Mouse (Mus musculus) macrophage (primary cell): ENCODE results near the gene Adamts18. TPM values are rescaled to one million over a fixed set of nuclear protein-coding genes. Genes with fewer than 3 reads are reported as not detected.

Source experiments
- H3K27ac ChIP-seq: fragments of 350-480 bp; formaldehyde crosslinking; 2 replicates; pipeline ENCODE4 v1.9.0; 2021
- H3K36me3 ChIP-seq: fragments of 350-480 bp; formaldehyde crosslinking; 2 replicates; pipeline ENCODE4 v1.9.0; 2021; ENCODE audit errors: inconsistent target
- H3K4me3 ChIP-seq: fragments of 350-480 bp; formaldehyde crosslinking; 2 replicates; pipeline ENCODE4 v1.9.0; 2021; ENCODE audit errors: inconsistent target
- H3K79me2 ChIP-seq: fragments of 350-480 bp; formaldehyde crosslinking; 2 replicates; pipeline ENCODE4 v1.9.0; 2021; ENCODE audit errors: inconsistent target
- WGBS: methylation state at CpG from one replicate; pipeline ENCODE4 v1.1.7; 2026; ENCODE audit warnings: inconsistent platforms; ENCODE audit not compliant: missing documents; 5-methylcytosine and 5-hydroxymethylcytosine counted together
- polyA plus RNA-seq: library from polyadenylated mRNA; stranded (reverse); fragments of 250-400 nt; gene quantifications from 3 replicates; pipeline ENCODE4 v1.2.4, GENCODE M21; 2018; ENCODE audit warnings: inconsistent platforms

Adamts18 gene
- polyA plus RNA-seq, 1 experiment from 2014 or later, result not detected

DNA sequence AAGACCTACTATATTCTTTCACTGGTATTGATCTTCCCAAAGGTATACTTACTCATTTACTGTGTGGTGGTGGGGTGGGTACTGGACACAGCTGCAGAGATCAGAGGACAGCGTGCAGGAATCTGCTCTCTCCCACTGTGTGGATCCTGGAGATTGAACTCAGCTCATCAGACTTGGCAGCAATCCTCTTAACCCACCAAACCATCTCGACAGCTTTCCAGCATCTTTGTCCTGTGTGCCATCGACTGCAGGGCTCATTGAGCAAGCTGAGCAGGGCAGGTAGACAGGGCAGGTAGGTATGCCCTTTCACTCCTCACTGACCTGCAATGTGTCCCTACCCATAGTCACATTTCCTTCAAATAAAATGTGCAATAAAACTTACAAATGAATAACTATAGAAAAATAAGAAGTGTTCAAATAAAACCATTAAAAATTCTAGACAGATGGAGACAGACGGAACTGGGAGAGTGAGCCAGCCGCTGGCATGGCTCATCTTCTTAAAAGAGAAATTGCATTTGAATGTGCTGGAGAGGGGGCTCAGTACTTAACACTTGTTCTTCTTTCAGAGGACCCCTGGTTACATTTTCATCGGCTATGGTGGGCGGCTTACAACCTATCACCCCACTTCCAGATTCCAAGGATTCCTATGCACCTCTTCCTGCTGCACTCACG is 6.2 kb upstream of the Adamts18 start:
- Histone ChIP-seq H3K79me2 (no peaks in the 10 kb centered on the region), H3K27ac (no peak overlapping the region), H3K4me3 (no peak overlapping the region), H3K36me3 (no peaks in the 10 kb centered on the region)
- WGBS, result 84% methylated on average over 8 of the region's 8 CpGs

DNA sequence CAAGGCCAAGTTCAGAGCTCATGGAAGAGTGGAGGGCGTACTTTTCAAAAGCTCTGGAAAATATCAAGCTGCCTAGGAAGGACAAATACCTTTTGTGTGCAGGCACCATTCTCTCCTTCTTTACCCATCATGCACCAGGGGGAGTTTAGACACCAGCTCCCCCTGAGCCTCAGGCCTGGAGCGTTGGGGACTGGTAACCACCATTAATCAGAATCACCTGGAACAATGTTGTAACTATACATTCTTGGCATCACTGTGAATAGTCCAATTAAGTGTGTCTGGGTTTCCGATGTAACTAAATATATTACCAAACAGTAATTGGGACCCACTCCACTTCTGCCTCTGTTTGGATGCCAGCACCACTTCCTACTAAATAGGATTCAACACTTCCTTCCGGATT is 5.2 kb upstream of the Adamts18 start:
- Histone ChIP-seq H3K36me3 (no peaks in the 10 kb centered on the region), H3K4me3 (no peak overlapping the region)
- WGBS, result 88% methylated on average over 4 of the region's 4 CpGs

DNA sequence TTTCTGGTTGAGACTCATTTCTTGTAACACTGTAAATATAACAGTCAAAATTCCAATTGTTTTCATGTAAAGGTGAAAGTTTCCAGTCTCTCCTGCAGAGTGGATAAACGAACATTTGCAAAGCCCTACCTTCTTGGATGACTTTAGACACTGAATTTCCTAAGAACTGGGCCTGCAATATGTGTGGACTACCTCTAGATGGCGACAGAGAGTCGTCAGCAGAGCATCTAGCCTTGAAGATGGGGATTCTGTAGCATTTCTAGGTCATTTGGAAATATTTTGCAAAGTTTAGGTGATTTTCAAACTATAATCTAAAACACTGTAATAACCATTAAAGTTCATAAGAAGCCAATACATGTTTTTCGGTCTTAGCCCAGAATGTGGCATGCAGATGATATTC is 3.1 kb upstream of the Adamts18 start:
- H3K36me3 ChIP-seq, result no peaks in the 10 kb centered on the region
- 46% methylated on average over 4 of the region's 4 CpGs for WGBS
- no peak overlapping the region for H3K4me3 ChIP-seq
- H3K79me2 ChIP-seq, result no peaks in the 10 kb centered on the region
- no peak overlapping the region for H3K27ac ChIP-seq

More for the DNA sequence above, 5.2 kb upstream of the Adamts18 start:
- no peak overlapping the region for H3K27ac ChIP-seq
- H3K79me2 ChIP-seq, result no peaks in the 10 kb centered on the region

DNA sequence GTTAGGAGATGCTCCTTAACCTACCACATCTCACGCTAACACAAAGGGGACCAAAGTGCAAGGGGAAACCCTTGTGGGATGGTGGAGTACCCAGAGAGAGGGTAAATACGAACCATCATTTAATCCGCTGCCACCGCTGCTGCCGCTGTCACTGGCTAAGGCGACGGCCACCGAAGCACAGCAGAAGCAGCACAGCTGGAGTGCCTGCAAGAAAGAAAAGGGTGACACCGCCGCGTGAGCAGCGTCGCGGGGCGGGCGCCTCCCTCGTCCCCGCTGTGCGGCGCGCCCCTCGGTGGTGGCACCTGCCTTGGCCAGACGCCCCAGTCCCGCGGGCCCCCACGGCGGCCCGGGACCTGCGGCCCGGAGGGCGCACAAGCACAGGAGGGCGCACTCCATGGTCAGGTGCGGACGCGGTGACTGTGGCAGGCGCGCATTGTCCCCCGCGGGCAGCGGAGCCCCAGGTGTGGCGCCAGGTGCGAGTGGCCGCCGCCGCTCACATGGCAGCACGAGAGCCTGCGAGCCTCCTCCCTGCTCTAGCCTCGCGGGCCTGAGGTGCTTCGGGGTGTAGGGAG is 371 bp downstream of the Adamts18 start:
- Histone ChIP-seq H3K4me3 (no peak overlapping the region), H3K36me3 (no peaks in the 10 kb centered on the region), H3K79me2 (no peaks in the 10 kb centered on the region), H3K27ac (no peak overlapping the region)
- 3% methylated on average over 41 of the region's 50 CpGs for WGBS

DNA sequence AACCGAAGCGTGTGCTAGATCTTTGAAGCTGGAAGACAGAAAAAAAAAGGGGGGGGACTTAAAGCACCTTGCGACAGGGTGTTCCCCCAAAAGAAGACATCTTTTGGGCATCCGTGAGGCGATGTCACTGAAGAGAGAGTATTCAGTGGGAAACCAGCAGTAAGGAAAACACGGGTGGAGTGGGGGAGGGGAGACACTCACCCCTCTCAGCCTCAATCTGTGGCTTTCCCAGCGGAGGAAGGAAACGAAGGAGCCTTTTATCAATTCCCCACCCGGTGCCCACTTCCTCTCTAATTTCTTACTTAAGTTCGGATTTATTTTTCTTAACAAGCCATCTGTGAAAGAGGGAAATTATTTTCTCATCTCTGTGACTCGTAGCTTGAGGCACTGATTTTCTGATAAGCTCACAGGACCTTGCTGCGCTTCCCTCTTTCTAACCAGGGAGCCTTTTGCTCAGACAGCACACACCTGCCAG is 895 bp downstream of the Adamts18 start:
- Histone ChIP-seq H3K27ac (no peak overlapping the region), H3K4me3 (no peak overlapping the region), H3K36me3 (no peaks in the 10 kb centered on the region), H3K79me2 (no peaks in the 10 kb centered on the region)
- WGBS, result 10% methylated on average over 12 of the region's 12 CpGs

DNA sequence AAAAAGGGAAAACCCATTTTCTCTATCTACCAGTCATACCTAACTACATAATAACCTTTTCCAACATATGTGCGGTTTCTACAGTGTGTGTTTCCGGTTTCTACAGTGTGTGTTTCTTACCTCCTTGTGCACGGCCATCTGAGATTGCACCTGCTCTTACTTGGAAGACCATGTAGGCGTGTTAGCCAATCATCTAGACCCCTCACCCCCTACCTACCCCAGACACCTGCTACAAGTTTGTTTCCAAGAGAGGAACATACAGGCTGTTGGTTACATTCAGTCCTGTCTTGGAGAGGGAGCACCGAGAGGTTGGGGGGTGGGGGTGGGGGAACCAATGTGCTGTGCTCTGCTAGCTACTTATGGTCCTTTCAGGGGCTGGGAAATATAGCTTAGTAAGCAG is 1.9 kb downstream of the Adamts18 start:
- H3K27ac ChIP-seq, result no peak overlapping the region
- WGBS, result 64% methylated on average over 5 of the region's 5 CpGs
- H3K4me3 ChIP-seq, result no peak overlapping the region
- no peaks in the 10 kb centered on the region for H3K36me3 ChIP-seq
- H3K79me2 ChIP-seq, result no peaks in the 10 kb centered on the region

DNA sequence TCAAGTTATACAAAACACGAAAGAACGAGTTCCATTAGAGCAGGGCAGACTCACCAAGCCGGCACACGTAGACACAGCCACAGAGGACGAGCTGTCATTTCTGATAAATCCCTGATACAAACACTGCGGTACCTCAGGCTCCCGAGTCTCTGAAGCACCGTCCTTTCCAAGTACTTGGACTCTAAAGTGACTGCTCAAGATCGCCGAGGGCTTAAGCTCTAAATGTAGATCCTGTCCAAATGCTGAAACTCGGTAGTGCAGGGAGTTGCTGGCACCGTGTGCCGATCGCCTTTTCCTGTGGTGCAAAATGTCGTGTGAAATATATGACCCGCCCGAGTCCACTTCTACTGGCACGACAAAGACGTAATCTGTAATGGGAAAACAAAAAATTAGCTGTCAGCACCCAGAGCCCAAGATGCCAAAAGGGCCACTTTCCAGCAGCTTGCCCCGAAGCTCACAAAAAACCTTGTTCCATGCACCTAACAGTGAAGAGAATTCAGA is 3.7 kb downstream of the Adamts18 start:
- WGBS, result 80% methylated on average over 20 of the region's 20 CpGs
- Histone ChIP-seq H3K27ac (no peak overlapping the region), H3K36me3 (no peaks in the 10 kb centered on the region), H3K4me3 (no peak overlapping the region), H3K79me2 (no peaks in the 10 kb centered on the region)

DNA sequence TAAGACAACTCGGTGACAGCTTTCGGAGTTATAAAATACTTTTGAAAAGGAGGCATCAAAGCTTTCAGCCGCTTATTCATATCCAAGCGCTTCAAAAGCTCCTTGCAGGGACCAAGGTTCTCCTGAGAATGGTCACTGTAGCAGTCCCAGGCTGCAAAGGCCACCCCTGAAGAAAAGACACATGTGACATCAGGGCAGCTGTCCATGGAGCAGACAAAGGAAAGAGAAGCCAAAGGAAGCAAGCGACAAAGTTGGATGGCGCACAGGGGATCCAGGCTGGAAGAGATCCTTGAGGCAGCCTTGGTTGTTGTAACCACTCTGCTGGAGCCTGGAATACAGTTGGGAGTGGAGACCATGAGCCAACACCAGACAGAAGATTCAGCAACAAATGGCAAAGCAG is 10.3 kb downstream of the Adamts18 start:
- H3K4me3 ChIP-seq, result no peak overlapping the region
- H3K36me3 ChIP-seq, result no peaks in the 10 kb centered on the region
- WGBS, result 84% methylated on average over 6 of the region's 6 CpGs
- H3K79me2 ChIP-seq, result no peaks in the 10 kb centered on the region
- H3K27ac ChIP-seq, result no peak overlapping the region

DNA sequence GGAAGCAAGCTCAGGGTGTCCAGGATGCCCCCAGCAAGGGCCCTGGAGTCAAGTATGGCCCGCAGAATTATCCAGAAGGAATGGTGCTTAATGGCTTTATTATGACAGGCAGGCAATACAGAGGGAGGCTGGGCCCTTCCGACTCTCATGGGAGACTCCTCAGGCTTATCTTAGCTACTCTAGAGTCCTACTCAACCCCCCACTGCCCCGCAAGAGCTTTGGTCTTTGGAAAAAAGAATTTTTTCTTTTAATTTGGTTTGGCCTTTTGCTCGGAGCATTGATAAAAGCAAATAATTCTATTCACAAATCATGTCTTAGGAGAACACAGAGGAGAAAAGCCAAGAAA is 11.0 kb downstream of the Adamts18 start:
- H3K4me3 ChIP-seq, result no peak overlapping the region
- H3K36me3 ChIP-seq, result no peaks in the 10 kb centered on the region
- H3K79me2 ChIP-seq, result no peaks in the 10 kb centered on the region
- H3K27ac ChIP-seq, result no peak overlapping the region
- whole genome bisulfite sequencing, result 86% methylated on average over 4 of the region's 4 CpGs

DNA sequence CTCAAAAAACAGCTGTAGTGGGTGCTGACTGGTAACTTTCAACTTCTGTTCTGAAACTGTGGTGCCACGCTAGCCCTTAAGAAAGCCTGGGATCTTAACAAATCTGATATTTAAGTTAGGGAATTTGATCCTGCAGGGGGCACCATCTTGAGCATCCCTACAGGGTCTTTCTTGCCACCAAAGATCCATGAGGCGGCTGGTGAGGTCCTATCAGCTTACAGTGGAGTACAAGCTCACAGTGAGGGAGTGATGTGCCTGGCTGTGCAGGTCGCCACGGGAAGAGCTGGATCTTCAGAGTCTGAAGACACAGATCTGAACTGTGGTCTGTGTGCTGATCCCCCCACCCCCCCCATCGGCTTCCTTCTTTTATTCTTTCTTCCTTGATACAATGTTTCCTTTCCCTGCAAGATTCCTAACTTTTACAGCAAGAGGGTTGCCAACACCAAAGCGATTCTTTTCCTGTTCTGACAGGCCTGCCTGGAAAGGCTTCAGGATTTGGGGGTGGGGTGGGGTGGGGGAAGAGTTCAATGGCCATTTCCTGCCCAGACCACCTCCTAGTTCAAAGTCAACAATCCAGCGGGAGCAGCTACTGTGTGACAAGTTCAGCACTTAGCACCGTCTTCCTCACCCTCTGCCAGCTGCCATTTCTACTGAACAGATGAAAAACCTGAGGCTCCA is 11.5 kb downstream of the Adamts18 start:
- 46% methylated on average over 8 of the region's 8 CpGs for WGBS
- Histone ChIP-seq H3K27ac (no peak overlapping the region), H3K36me3 (no peaks in the 10 kb centered on the region), H3K4me3 (no peak overlapping the region), H3K79me2 (no peaks in the 10 kb centered on the region)

DNA sequence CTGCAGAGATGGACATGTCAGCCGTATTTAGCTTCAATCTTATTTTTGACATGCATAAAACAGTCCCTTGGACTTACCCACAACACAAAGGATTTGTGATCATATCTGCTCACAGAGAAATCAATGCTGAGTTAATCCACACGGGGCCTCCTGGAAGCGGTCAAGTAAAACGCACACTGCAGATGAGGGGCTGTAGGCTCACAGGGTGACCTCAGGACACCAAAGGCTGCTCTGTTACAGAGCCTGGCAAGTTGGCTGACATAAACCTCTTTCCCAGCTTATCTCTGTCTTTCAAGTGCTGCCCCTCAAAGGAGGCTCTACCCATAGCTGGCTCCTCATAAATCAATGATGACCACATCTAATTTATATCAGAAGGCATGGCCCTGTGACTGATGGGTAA is 14.9 kb downstream of the Adamts18 start:
- Histone ChIP-seq H3K4me3 (no peak overlapping the region), H3K79me2 (no peaks in the 10 kb centered on the region), H3K27ac (no peak overlapping the region), H3K36me3 (no peaks in the 10 kb centered on the region)
- 74% methylated on average over 4 of the region's 4 CpGs for WGBS

DNA sequence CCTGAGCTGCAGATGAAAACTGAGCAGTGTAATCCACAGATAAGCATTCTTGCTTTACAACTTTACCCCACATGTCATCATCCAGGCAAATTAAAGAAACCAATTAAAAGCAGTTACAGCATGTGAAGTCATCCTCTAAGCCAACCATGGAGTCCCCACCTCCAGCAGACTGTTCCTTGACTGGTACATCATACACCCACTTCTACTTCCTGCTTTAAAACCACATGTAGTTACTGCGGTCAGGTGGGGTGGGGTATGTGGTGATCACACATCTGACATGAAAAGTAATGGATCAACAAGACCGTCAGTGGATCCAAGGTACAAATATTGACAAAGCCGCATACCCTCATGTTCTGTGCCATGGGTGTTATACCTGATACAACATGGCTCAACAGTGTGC is 21.3 kb downstream of the Adamts18 start:
- 38% methylated on average over 3 of the region's 3 CpGs for WGBS
- Histone ChIP-seq H3K4me3 (no peak overlapping the region), H3K27ac (no peak overlapping the region), H3K79me2 (no peaks in the 10 kb centered on the region), H3K36me3 (no peaks in the 10 kb centered on the region)

DNA sequence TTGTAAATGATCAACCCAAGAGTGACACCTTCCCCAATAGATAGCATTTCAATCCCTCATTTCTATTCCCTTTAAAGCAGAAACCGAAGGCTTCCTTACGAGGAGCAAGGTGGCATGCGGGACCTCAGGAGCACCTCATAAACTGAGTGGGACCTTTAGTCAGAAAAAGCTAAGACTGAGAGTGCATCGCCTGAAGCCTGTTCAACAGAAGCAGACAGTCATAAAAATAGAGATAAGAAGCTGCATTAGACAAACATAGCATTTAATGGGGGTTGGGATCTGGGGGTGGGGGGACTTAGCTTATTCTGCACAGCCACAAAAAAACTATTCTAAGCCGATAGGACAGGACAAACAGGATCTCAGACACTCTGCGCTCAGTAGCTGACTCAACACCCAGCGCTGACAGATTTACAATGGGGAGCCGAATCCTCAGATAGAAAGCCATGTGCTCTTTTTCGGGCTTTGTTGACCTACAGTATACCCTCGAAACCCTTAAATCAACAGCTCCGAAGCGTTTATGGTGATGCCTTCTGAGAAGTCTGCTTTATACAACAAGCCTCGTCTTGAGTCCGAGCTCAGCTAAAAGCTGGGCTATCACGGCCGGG is 27.5 kb downstream of the Adamts18 start:
- 65% methylated on average over 16 of the region's 16 CpGs for WGBS
- H3K4me3 ChIP-seq, result no peak overlapping the region
- no peak overlapping the region for H3K27ac ChIP-seq
- H3K36me3 ChIP-seq, result no peaks in the 10 kb centered on the region
- no peaks in the 10 kb centered on the region for H3K79me2 ChIP-seq

DNA sequence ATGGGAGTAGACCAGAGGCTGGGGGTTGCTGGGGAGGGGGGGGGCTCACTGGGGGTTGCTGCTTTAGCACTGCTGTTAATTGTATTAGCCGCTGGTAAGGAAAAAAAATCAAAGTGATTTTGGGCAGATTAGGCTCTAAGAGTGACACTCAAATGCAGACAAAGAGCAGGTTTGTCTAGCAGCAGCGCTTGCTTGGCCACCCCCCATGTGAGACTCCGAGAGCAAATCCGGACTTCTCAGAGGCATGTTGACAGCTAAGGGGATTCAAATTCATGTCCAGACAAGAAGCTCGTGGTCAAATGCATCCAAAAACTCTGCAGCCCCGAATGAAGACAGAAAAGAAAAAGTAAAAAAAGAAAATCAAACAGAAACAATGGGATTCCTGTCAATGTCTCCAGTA is 34.6 kb downstream of the Adamts18 start:
- Histone ChIP-seq H3K79me2 (no peaks in the 10 kb centered on the region), H3K27ac (no peak overlapping the region), H3K4me3 (no peak overlapping the region), H3K36me3 (no peaks in the 10 kb centered on the region)
- 86% methylated on average over 6 of the region's 6 CpGs for WGBS

DNA sequence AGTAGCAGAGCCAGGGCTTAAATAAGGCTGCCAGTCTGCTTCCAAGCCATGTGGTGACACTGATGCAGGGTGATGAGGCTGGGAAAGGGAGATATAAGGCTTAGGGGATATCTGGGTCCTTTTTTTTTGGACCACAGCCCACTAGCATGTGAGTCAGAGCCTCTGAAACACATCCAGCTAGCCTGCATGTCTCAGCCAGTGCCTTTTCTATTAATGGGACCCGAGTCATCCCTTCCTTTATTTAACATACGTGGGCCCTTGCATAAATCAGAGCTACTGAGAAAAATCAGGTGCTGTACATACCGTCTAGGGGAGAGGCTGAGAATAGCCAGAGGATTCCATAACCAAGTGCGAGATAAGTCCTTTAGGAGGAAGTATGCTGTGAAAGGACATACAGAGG is 37.0 kb downstream of the Adamts18 start:
- Histone ChIP-seq H3K27ac (no peak overlapping the region), H3K36me3 (no peaks in the 10 kb centered on the region), H3K4me3 (no peak overlapping the region), H3K79me2 (no peaks in the 10 kb centered on the region)
- WGBS, result 78% methylated on average over 4 of the region's 4 CpGs
